Mouse (Mus musculus): ENCODE data around the gene Zbtb7b. TPM values are rescaled to one million over a fixed set of nuclear protein-coding genes. Genes with fewer than 3 reads are reported as not detected.
A peak's percentile ranks its signal among the peaks of the same experiment; 100 is the strongest.

The Zbtb7b gene
- polyA plus RNA-seq, 1 experiment from 2014 or later = 0.82 TPM

GRCm38 (mm10) chr3:89393605-89394004 lies 971 bp downstream of the Zbtb7b start:
- H3K36me3 ChIP-seq = no peaks in the 10 kb centered on the region
- peak overlapping the region; percentile 73 for H3K27ac ChIP-seq (replicated peaks)
- peak overlapping the region; percentile 44 for H3K9ac ChIP-seq
- peak overlapping the region; percentile 51 for H3K4me3 ChIP-seq
- peaks cover 33% of the 10 kb centered on the region for H3K27me3 ChIP-seq
- H3K4me2 ChIP-seq = peak overlapping the region; percentile 99
- no peaks in the 10 kb centered on the region for H3K9me3 ChIP-seq
- ATAC-seq (ENCODE audit: low FRiP score, low read depth) = peak; percentile 91
- 0% methylated on average over 15 of the region's 15 CpGs for WGBS
- H3K4me1 ChIP-seq (replicated peaks) = peaks cover 62% of the 10 kb centered on the region

DNA sequence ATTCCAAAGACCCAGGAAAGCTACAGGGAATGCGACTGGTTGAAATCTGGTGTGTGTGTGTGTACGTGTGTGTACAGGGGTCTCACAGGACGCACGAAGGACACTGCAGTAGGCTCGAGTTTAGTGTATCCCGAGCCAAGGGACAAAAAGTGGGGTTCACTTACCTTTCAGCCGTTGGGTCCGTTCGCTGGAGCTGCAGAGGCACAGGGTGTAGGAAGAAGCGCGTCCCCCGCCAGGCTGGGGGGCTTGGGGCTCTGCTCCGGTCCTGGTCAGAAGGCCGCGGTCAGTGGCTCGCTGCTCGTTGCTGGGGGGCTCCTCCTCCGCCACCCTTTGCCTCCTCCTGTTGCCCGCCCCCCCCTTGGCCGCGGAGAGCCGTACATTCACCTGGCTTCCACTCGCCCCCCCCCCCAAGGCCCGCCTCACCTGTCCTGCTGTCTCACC lies 1.7 kb downstream of the Zbtb7b start:
- ATAC-seq (ENCODE audit: low FRiP score, low read depth) = no peak
- Histone ChIP-seq H3K4me1 (replicated peaks) (peaks cover 64% of the 10 kb centered on the region), H3K4me3 (peak overlapping the region; percentile 51), H3K27ac (replicated peaks) (no peak overlapping the region), H3K27me3 (peaks cover 33% of the 10 kb centered on the region), H3K9ac (peak overlapping the region; percentile 56; the same call in 1 of the 2 replicates), H3K36me3 (no peaks in the 10 kb centered on the region), H3K9me3 (no peaks in the 10 kb centered on the region), H3K4me2 (peak overlapping the region; percentile 99)
- 2% methylated on average over 18 of the region's 24 CpGs for WGBS

DNA sequence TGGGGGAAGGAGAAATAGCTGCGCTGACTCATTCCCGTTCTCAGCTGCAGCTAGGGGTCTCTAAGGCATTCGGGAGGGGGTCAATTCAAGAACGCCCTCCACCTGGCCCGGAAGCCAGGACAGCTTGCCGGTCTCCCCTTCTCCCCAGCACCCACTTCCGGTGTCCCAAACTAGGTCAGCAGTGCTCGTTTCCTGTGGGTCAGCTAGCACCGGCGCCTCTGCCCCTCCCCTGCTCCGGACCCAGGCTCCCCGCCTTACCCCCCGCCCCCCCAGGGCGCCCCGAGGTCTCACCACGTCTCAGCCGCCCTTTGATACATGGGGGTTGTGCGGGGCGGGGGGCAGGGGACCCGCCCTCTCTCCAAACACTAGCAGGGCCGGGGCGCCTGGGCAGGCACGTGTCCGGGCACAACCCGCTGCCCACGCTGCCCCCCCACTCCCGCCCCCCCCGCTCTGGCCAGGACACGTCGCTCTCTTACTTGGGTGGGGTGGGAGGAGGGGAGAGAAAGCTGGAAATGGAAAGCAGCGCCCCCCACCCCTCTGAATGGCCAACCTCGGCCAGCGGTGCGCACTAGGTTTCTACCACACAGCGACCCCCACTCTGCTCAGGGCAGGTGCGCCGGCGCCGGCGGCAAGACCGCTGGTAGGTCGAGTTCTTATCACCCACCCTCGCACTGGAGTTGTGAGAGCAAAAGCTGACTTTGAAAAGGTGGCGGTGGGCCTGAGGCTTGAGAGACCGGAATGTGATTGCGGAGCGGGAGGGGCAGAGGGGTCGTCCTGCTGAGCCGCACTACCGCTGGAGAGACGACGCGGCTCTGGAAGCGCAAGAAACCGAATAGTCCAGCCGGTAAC lies 2.7 kb downstream of the Zbtb7b start:
- H3K4me1 ChIP-seq (replicated peaks) = peaks cover 64% of the 10 kb centered on the region
- ATAC-seq (ENCODE audit: low FRiP score, low read depth) = no peak
- peaks cover 32% of the 10 kb centered on the region for H3K27me3 ChIP-seq
- H3K36me3 ChIP-seq = no peaks in the 10 kb centered on the region
- H3K9me3 ChIP-seq = no peaks in the 10 kb centered on the region
- under 1% methylated on average over 52 of the region's 56 CpGs for WGBS
- peak overlapping the region; percentile 99 for H3K4me2 ChIP-seq
- H3K4me3 ChIP-seq = peak overlapping the region; percentile 51
- peak overlapping the region; percentile 56 for H3K9ac ChIP-seq
- H3K27ac ChIP-seq (replicated peaks) = 0 out of 2 replicates have a peak overlapping the region, but pooled peaks have one; percentile 23

DNA sequence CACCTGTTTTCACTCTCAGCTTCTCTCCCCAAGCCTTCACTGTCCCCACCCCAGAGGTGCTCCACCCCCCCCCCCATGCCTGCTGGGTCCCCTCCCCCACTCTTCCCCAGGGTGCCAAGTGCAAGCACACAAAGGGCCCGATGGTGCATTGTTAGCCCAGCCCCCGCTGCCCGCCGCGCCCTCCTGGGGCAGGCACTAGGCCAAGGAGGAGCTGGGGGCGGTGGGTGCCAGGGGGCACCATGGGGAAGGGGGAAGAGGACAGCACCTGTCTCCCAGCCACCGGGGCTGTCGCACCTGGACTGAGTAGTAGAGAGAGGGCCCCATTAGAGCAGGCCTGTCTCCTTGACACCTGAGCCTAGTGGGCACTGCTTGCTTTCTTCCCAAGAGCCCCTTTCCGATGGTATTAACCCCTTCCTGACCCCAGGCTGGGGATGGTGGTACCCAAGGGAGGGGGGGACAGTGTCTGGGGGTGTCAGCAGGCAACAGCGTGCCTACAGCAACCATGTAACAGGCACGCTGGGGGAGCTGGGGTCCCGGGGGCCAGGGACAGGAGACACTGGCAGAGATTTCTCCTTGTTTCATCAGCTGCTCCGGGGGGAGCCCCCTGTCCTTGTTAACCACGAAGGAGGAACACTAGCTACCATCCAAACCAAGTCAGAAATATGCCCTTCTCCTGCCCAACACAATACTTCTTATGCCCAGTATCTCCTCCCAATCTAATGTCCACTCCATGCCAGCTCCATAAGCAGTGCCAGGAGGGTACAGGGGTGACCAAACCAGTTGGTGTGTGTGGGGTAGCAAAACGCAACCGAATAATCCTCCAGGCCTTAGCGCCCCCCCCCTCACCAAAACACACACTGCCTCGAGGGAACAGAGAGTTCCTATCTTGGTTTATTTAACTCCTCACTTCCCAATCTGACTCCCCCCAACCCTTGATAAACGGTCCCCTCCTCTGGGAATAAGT lies 3.6 kb downstream of the Zbtb7b start:
- Histone ChIP-seq H3K4me2 (peak overlapping the region; percentile 99), H3K27me3 (peaks cover 28% of the 10 kb centered on the region), H3K27ac (replicated peaks) (no peak overlapping the region), H3K9ac (peak overlapping the region; percentile 56), H3K9me3 (no peaks in the 10 kb centered on the region), H3K36me3 (no peaks in the 10 kb centered on the region), H3K4me3 (peak overlapping the region; percentile 51), H3K4me1 (replicated peaks) (peaks cover 57% of the 10 kb centered on the region)
- 10% methylated on average over 19 of the region's 19 CpGs for WGBS
- ATAC-seq (ENCODE audit: low FRiP score, low read depth) = no peak

DNA sequence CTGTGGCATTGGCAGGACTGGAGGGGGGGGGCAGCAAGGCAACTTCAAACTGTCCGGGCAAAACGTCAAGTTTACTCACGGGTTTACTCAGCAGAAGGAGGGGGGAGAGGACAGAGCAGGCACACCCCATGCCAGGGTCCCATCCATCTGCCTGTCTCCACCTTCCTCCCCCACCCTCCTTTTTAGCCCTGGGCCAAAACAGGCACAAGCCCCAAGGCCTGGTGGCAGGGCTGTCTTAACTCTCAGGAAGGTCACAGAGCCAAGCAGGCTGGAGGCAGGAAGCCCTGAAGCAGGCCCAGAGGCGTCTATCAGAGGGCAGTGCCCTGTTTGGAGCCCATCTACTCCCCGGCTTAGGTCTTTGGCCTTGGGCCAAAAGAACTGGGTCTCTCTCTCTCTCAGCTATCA lies 4.5 kb downstream of the Zbtb7b start:
- H3K9ac ChIP-seq = no peak overlapping the region
- no peak overlapping the region for H3K4me3 ChIP-seq
- peaks cover 49% of the 10 kb centered on the region for H3K4me1 ChIP-seq (replicated peaks)
- peaks cover 22% of the 10 kb centered on the region for H3K27me3 ChIP-seq
- no peak overlapping the region for H3K4me2 ChIP-seq
- no peak for ATAC-seq (ENCODE audit: low FRiP score, low read depth)
- no peaks in the 10 kb centered on the region for H3K9me3 ChIP-seq
- 34% methylated on average over 5 of the region's 5 CpGs for WGBS
- no peak overlapping the region for H3K27ac ChIP-seq (replicated peaks)
- H3K36me3 ChIP-seq = no peaks in the 10 kb centered on the region

- no peak for ATAC-seq (ENCODE audit: low FRiP score, low read depth)
- no peak overlapping the region for H3K9ac ChIP-seq
- no peak overlapping the region for H3K4me2 ChIP-seq
- no peak overlapping the region for H3K4me3 ChIP-seq
- H3K36me3 ChIP-seq = no peaks in the 10 kb centered on the region
- H3K27me3 ChIP-seq = peaks cover 17% of the 10 kb centered on the region
- H3K4me1 ChIP-seq (replicated peaks) = peaks cover 39% of the 10 kb centered on the region
- WGBS = 60% methylated on average over 6 of the region's 6 CpGs
- H3K27ac ChIP-seq (replicated peaks) = no peak overlapping the region
- no peaks in the 10 kb centered on the region for H3K9me3 ChIP-seq
Measured at GRCm38 (mm10) chr3:89388901-89389740, 5.5 kb downstream of the Zbtb7b start.

DNA sequence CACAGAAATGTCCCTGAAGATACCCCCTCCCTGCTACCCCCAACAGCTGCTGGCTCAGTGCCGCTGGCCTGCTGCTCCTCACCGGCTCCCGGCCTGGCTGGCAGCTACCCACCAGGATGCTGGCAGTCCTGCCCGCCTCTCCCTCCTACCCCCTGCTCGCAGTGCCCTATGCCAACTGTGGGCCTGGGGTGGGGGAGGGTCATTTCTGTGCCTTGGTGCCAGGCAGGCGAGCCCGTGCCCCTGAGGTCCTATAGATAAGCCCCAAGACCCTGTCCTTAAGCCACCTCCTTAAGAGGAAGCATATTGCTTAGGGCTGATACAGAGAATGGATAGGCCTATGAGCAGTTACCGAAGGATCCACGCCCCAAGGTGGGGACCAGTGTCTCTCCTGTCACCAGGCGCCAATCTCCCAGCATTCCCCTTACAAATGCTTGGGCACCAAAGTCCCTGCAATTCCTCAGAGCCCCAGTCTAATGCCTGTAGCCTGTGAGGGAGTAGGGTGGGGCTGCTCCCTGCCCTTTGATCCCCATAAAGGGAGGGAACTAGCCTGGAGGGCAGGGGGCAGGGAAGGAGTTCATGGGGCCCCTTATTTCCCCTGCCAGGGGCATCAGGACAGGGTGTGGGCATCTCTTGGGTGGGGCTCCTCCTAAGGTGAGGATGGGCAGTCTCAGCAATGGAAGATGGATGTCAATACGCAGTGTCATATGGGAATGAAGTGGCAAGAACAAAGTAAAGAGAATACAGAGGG lies 6.3 kb downstream of the Zbtb7b start:
- no peak overlapping the region for H3K4me3 ChIP-seq
- peaks cover 30% of the 10 kb centered on the region for H3K4me1 ChIP-seq (replicated peaks)
- no peak overlapping the region for H3K9ac ChIP-seq
- H3K4me2 ChIP-seq = no peak overlapping the region
- 0 out of 2 replicates have a peak, but pooled peaks cover 10% of the 10 kb centered on the region for H3K27me3 ChIP-seq
- H3K27ac ChIP-seq (replicated peaks) = no peak overlapping the region
- H3K9me3 ChIP-seq = no peaks in the 10 kb centered on the region
- WGBS = 53% methylated on average over 11 of the region's 11 CpGs
- ATAC-seq (ENCODE audit: low FRiP score, low read depth) = peak; percentile 15; the same call in 1 of the 2 replicates
- H3K36me3 ChIP-seq = no peaks in the 10 kb centered on the region

GRCm38 (mm10) chr3:89387632-89388031 lies 6.9 kb downstream of the Zbtb7b start:
- Histone ChIP-seq H3K9me3 (no peaks in the 10 kb centered on the region), H3K27ac (replicated peaks) (no peak overlapping the region), H3K4me2 (no peak overlapping the region), H3K36me3 (no peaks in the 10 kb centered on the region), H3K27me3 (0 out of 2 replicates have a peak, but pooled peaks cover 7% of the 10 kb centered on the region), H3K4me3 (no peak overlapping the region), H3K4me1 (replicated peaks) (peaks cover 25% of the 10 kb centered on the region), H3K9ac (no peak overlapping the region)
- WGBS = 82% methylated on average over 11 of the region's 11 CpGs
- ATAC-seq (ENCODE audit: low FRiP score, low read depth) = no peak

DNA sequence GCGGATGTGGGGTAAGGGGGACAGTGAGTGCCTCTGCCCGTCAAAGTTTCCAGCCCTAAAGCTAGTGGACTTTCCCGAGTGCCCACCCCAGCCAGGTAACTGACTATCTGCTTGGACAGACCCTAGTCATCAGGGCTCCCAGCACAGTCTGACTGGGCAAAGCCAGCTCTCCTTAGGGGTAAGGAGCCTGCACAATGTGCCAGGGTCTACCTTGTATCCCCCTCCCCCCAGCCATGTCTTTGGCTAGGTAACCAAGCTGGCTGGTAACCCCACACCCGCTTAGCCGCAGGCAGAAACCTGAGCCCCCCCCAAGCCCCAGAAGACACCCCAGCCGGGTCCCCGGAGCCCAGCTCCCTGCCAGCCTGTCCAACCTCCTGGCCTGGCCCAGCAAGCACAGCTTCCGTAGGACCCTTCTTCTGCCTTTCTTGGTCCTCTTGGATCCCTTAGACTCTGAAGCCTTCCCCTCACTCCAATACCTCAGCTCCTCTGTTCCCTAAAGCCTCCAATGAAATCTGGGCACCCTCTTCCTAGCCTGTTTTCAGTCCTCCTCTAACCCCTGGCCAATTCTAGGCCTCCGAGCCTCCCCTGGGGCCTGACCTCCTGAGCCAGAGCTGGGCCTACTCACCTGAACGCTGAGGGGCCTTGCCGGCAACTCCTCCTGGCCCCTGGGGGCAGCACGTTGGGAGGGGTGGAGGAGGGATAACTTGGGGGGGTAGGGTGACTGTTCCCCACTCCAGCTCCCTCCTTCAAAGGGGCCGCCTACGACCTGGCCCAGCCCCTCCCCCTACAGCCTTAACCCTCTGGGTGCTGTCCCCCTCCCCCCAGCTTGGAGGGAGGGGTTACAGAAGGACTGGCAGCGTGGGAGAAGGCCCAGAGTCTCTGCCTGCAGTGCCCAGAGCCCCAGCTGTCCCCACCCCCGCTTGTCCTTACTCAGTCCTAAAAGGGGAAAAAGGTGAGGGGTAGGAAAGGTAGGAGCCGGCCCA lies 7.8 kb downstream of the Zbtb7b start:
- Histone ChIP-seq H3K4me3 (no peak overlapping the region), H3K27me3 (no peaks in the 10 kb centered on the region), H3K36me3 (no peaks in the 10 kb centered on the region), H3K4me2 (no peak overlapping the region), H3K4me1 (replicated peaks) (peaks cover 16% of the 10 kb centered on the region), H3K27ac (replicated peaks) (no peak overlapping the region), H3K9ac (no peak overlapping the region), H3K9me3 (no peaks in the 10 kb centered on the region)
- no peak for ATAC-seq (ENCODE audit: low FRiP score, low read depth)
- 50% methylated on average over 17 of the region's 17 CpGs for WGBS

- Histone ChIP-seq H3K36me3 (no peaks in the 10 kb centered on the region), H3K4me2 (no peak overlapping the region), H3K27me3 (no peaks in the 10 kb centered on the region), H3K9ac (no peak overlapping the region), H3K4me1 (replicated peaks) (peaks cover 3% of the 10 kb centered on the region), H3K27ac (replicated peaks) (no peak overlapping the region), H3K9me3 (no peaks in the 10 kb centered on the region), H3K4me3 (no peak overlapping the region)
- ATAC-seq (ENCODE audit: low FRiP score, low read depth) = no peak
- WGBS = 55% methylated on average over 11 of the region's 11 CpGs
Measured at GRCm38 (mm10) chr3:89385451-89385850, 9.1 kb downstream of the Zbtb7b start.

All from hindbrain, embryonic 15.5 days (tissue).